Mouse (Mus musculus): ENCODE data around the gene Pdgfc. TPM values are rescaled to one million over a fixed set of nuclear protein-coding genes. Genes with fewer than 3 reads are reported as not detected.

The Pdgfc gene
- polyA plus RNA-seq, 1 experiment from 2014 or later, result 2.8 TPM

DNA sequence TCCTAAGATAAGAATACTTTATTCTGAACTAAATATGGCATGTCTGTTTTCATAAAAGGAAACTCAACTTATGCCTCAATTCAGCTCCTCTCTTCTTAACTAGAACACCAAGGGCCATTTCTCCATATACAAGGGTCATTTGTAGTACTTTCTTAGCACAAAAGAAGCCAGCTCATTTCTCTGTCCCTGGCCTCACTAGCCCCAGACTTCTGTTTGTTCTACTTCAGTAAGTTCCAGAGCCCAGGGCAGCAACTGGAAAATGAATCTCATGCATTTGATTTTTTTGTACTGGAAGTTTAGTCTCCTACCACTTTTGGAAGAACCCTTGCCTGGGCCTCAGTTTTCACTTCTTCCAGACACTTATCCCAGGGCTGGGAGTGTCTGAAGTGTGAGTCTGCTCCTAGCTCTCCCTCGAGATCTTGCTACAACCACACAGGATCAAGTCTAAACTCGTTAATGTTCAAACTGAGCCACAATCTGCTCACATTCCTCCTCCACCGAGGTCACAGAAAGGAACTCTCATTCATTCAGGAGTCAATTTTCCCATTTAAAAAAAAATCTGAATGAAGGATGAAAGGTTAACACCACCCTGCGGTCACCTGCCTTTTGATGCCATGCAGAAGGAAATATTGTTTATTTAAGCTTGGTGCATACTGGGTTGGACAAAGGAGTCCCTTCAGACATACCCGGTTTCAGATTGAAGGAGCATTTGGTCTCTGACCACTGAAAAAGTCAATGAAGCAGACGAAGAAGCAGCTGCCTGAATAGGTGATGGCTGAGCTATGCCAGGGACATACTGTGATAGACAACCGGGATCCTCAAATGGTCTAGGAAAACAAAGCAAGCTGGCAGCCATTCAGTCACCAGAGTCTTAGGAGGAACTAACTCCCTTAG, 206.7 kb downstream of the Pdgfc start:
- Histone ChIP-seq H3K4me1 (no peaks in the 10 kb centered on the region), H3K9ac (no peak overlapping the region), H3K27me3 (replicated peaks) (no peaks in the 10 kb centered on the region), H3K36me3 (no peaks in the 10 kb centered on the region), H3K4me2 (no peak overlapping the region), H3K27ac (no peak overlapping the region), H3K4me3 (no peak overlapping the region), H3K9me3 (replicated peaks) (no peaks in the 10 kb centered on the region)
- ATAC-seq, result no peak
- 50% methylated on average over 7 of the region's 7 CpGs for WGBS (ENCODE audit: insufficient replicate concordance)

DNA sequence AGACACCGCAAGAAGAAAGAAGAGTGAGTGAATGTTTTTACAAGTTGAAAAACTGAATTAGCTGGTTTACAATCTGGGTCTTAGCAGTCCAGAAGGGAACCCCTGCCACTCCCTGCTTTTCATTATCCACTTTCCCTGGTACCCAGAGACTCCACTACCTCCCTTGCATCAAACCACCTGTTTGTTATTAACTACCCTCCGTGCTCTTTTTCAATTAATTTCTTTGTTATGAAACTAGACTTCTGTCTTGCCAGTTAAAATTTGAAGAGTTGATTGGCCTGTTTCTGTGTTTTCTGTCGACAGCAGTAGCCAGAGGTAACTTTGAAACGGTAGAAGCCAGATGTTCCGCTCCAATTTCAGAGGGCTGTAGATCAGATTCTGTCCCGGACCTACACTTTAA, 207.4 kb downstream of the Pdgfc start:
- Histone ChIP-seq H3K27ac (no peak overlapping the region), H3K4me3 (no peak overlapping the region), H3K4me2 (no peak overlapping the region), H3K9ac (no peak overlapping the region), H3K27me3 (replicated peaks) (no peaks in the 10 kb centered on the region), H3K9me3 (replicated peaks) (no peaks in the 10 kb centered on the region), H3K4me1 (no peaks in the 10 kb centered on the region), H3K36me3 (no peaks in the 10 kb centered on the region)
- no peak for ATAC-seq
- WGBS (ENCODE audit: insufficient replicate concordance), result 64% methylated on average over 6 of the region's 6 CpGs

DNA sequence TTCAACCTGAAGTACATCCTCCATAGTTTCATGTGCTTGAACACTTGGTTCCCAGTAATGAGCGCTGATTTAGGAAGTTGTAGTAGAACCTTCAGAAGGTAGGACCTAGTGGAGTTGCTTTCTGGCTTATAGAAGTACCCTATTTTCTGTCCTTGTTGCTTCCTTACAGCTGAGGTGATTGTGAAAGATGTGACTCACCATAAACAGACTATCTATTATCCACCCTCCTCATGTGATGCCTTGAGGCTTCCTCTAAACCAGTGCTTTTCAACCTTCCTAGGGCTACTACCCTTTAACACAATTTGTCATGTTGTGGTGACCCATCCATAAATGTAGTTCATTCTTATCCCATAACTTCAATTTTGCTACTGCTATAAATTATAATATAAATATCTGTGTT, 226.6 kb downstream of the Pdgfc start:
- Histone ChIP-seq H3K4me1 (no peaks in the 10 kb centered on the region), H3K27me3 (replicated peaks) (no peaks in the 10 kb centered on the region), H3K4me2 (no peak overlapping the region), H3K9ac (no peak overlapping the region), H3K27ac (no peak overlapping the region), H3K4me3 (no peak overlapping the region), H3K36me3 (no peaks in the 10 kb centered on the region), H3K9me3 (replicated peaks) (no peaks in the 10 kb centered on the region)
- no peak for ATAC-seq
- 76% methylated on average over 1 of the region's 1 CpGs for WGBS (ENCODE audit: insufficient replicate concordance)

Other genes with a start within 250 kb of the Pdgfc start
- gene Gria2, start 233.6 kb upstream of the Pdgfc start, polyA plus RNA-seq (2016; fragmentation: Nextera tagmentation; extraction: Ambion mirVana), result 0.07 TPM in 1 of 2 replicates, not detected in the other
- gene Glrb, start 122.8 kb upstream of the Pdgfc start, polyA plus RNA-seq (2016; fragmentation: Nextera tagmentation; extraction: Ambion mirVana), result 0.75 and 1.3 TPM in 2 replicates